Mouse (Mus musculus) MEL (cell line): ENCODE measurements around the gene Cers6. TPM values are rescaled to one million over a fixed set of nuclear protein-coding genes. Genes with fewer than 3 reads are reported as not detected.

Experiments used
- DNase-seq: peaks from one replicate; pipeline ENCODE4 v3.0.0; 2011; ENCODE audit warnings: low read depth, low spot score
- H3K27ac ChIP-seq: 2 replicates; pipeline ENCODE4 v1.5.1; 2012; ENCODE audit warnings: low read depth, mild to moderate bottlenecking, control low read depth, low read length, moderate library complexity; ENCODE audit not compliant: control insufficient read depth
- H3K27me3 ChIP-seq, 2 experiments: fragments of 150-350 bp in 1 of 2; sonication (generic) in 1 of 2; 2 replicates each; pipeline ENCODE4 v1.6.1; 2012; ENCODE audit warnings: low read length in 2 of 2, mild to moderate bottlenecking in 2 of 2, improper control_type of control experiment in 1 of 2, moderate library complexity in 1 of 2; ENCODE audit not compliant: insufficient read depth in 2 of 2, control insufficient read depth in 1 of 2
- H3K36me3 ChIP-seq, 2 experiments: 2 replicates each; pipeline ENCODE4 v1.6.1; 2012 to 2014; ENCODE audit warnings: low read length in 2 of 2, improper control_type of control experiment in 1 of 2, inconsistent platforms in 1 of 2, mild to moderate bottlenecking in 1 of 2; ENCODE audit not compliant: insufficient read depth in 2 of 2, control insufficient read depth in 1 of 2
- H3K4me1 ChIP-seq, 2 experiments: fragments of 150-350 bp in 1 of 2; sonication (generic) in 1 of 2; 2 replicates each; pipeline ENCODE4 v1.6.1; 2012; ENCODE audit warnings: low read length in 2 of 2, improper control_type of control experiment in 1 of 2, mild to moderate bottlenecking in 1 of 2; ENCODE audit not compliant: insufficient read depth in 2 of 2, control insufficient read depth in 1 of 2
- H3K4me3 ChIP-seq, 2 experiments: fragments of 150-350 bp in 1 of 2; sonication (generic) in 1 of 2; 2 replicates each; pipeline ENCODE4 v1.5.1; 2012; ENCODE audit warnings: low read depth in 2 of 2, low read length in 2 of 2, mild to moderate bottlenecking in 2 of 2, moderate library complexity in 2 of 2, control low read depth in 1 of 2, improper control_type of control experiment in 1 of 2; ENCODE audit not compliant: control insufficient read depth in 1 of 2, insufficient read depth in 1 of 2
- H3K79me2 ChIP-seq: 2 replicates; pipeline ENCODE4 v1.6.1; 2012; ENCODE audit warnings: mild to moderate bottlenecking, low read length, moderate library complexity; ENCODE audit not compliant: control insufficient read depth, poor library complexity, insufficient read depth
- H3K9ac ChIP-seq: 2 replicates; pipeline ENCODE4 v1.6.1; 2012; ENCODE audit warnings: low read depth, mild to moderate bottlenecking, control low read depth, low read length, moderate library complexity; ENCODE audit not compliant: control insufficient read depth, poor library complexity, severe bottlenecking
- H3K9me3 ChIP-seq: fragments of 150-350 bp; sonication (generic); replicated peaks from 2 replicates; pipeline ENCODE4 v1.6.1; 2012; ENCODE audit warnings: mild to moderate bottlenecking, low read length, improper control_type of control experiment, moderate library complexity; ENCODE audit not compliant: insufficient read depth
- BHLHE40 ChIP-seq: IDR thresholded peaks from 2 replicates; pipeline ENCODE4 v1.6.1; 2012; ENCODE audit warnings: low read depth, mild to moderate bottlenecking, inconsistent platforms, low read length, improper control_type of control experiment, borderline replicate concordance
- CHD1 ChIP-seq: IDR thresholded peaks from 2 replicates; pipeline ENCODE4 v1.6.1; 2012; ENCODE audit warnings: low read depth, mild to moderate bottlenecking, inconsistent platforms, low read length, improper control_type of control experiment
- CHD2 ChIP-seq: IDR thresholded peaks from 2 replicates; pipeline ENCODE4 v1.6.1; 2011; ENCODE audit warnings: low read length, improper control_type of control experiment
- CTCF ChIP-seq, 3 experiments: IDR thresholded peaks in 2 of 3; conservative IDR thresholded peaks in 1 of 3; 2 replicates each; pipeline ENCODE4 v1.5.1; 2011 to 2012; ENCODE audit warnings: low read length in 3 of 3, low read depth in 2 of 3, mild to moderate bottlenecking in 2 of 3, improper control_type of control experiment in 1 of 3, inconsistent platforms in 1 of 3, mixed read lengths in 1 of 3, moderate library complexity in 1 of 3; ENCODE audit not compliant: control insufficient read depth in 1 of 3, insufficient read depth in 1 of 3, poor library complexity in 1 of 3, severe bottlenecking in 1 of 3
- E2F4 ChIP-seq: IDR thresholded peaks from 2 replicates; pipeline ENCODE4 v1.6.1; 2011; ENCODE audit warnings: low read depth, low read length, improper control_type of control experiment, borderline replicate concordance
- GABPA ChIP-seq: IDR thresholded peaks from 2 replicates; pipeline ENCODE4 v1.6.1; 2012; ENCODE audit warnings: low read depth, mild to moderate bottlenecking, inconsistent platforms, low read length, improper control_type of control experiment, moderate library complexity
- JUND ChIP-seq: IDR thresholded peaks from 2 replicates; pipeline ENCODE4 v1.6.1; 2011; ENCODE audit warnings: low read depth, mild to moderate bottlenecking, improper control_type of control experiment, low read length
- KAT2A ChIP-seq: conservative IDR thresholded peaks from 2 replicates; pipeline ENCODE4 v1.6.1; 2012; ENCODE audit warnings: low read depth, low read length, improper control_type of control experiment, inconsistent platforms
- MAFK ChIP-seq: IDR thresholded peaks from 2 replicates; pipeline ENCODE4 v1.6.1; 2011; ENCODE audit warnings: low read depth, mild to moderate bottlenecking, low read length, improper control_type of control experiment, borderline replicate concordance
- MAZ ChIP-seq: IDR thresholded peaks from 2 replicates; pipeline ENCODE4 v1.6.1; 2012; ENCODE audit warnings: low read depth, mild to moderate bottlenecking, inconsistent platforms, low read length, improper control_type of control experiment
- MXI1 ChIP-seq: IDR thresholded peaks from 2 replicates; pipeline ENCODE4 v1.6.1; 2011; ENCODE audit warnings: mild to moderate bottlenecking, low read depth, low read length, improper control_type of control experiment
- MYB ChIP-seq: IDR thresholded peaks from 2 replicates; pipeline ENCODE4 v1.6.1; 2011; ENCODE audit warnings: mild to moderate bottlenecking, low read depth, low read length, improper control_type of control experiment
- POLR2A ChIP-seq, 2 experiments: IDR thresholded peaks; 2 replicates each; pipeline ENCODE4 v1.6.1; 2011 to 2012; ENCODE audit warnings: low read length in 2 of 2, mild to moderate bottlenecking in 2 of 2, control low read depth in 1 of 2, improper control_type of control experiment in 1 of 2, low read depth in 1 of 2, moderate library complexity in 1 of 2; ENCODE audit not compliant: control insufficient read depth in 1 of 2, insufficient read depth in 1 of 2, poor library complexity in 1 of 2
- RAD21 ChIP-seq: IDR thresholded peaks from 2 replicates; pipeline ENCODE4 v1.6.1; 2011; ENCODE audit warnings: mild to moderate bottlenecking, low read depth, low read length, improper control_type of control experiment
- SIN3A ChIP-seq: IDR thresholded peaks from 2 replicates; pipeline ENCODE4 v1.6.1; 2012; ENCODE audit warnings: low read length, improper control_type of control experiment, inconsistent platforms
- SMC3 ChIP-seq: IDR thresholded peaks from 2 replicates; pipeline ENCODE4 v1.6.1; 2011; ENCODE audit warnings: low read depth, low read length, improper control_type of control experiment
- ZMIZ1 ChIP-seq: IDR thresholded peaks from 2 replicates; pipeline ENCODE4 v1.6.1; 2012; ENCODE audit warnings: low read depth, mild to moderate bottlenecking, inconsistent platforms, low read length, improper control_type of control experiment, moderate library complexity
- polyA plus RNA-seq, 2 experiments: library from polyadenylated mRNA; stranded (reverse) in 1 of 2; unstranded in 1 of 2; fragments of >175 nt in 1 of 2; fragments of >200 nt in 1 of 2; gene quantifications; 2 replicates each; pipeline versions ENCODE4 v1.2.1 to v1.2.4; 2012; ENCODE audit warnings: low replicate concordance in 2 of 2, low read depth in 1 of 2; ENCODE audit not compliant: insufficient read length in 2 of 2, insufficient read depth in 1 of 2, missing spikeins in 1 of 2
- total RNA-seq: library from RNA; depleted of rRNA; stranded (reverse); fragments of 300-350 nt; gene quantifications from 2 replicates; pipeline ENCODE4 v1.2.3, GENCODE M21; 2012

The Cers6 gene
- total and polyA plus RNA-seq, 3 experiments: not detected

DNA sequence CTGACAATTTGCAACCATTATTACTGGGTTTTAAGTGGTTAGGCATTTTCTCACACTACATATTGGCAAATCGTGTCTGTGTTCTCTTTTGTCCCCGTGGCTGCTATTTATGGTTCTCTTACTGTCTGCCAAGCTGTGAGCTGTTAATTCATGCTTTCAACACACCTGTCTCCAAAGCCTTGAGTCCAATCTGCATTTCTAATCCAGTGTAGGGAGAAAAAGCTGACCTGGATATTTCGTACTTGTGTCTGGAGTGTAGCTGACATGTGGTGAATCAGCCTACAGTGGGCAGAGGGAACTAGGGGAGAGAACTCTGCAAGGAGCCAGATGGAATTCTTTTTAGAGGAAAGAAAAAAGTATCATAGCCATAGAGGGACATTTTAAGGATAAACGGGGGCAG, 35.0 kb downstream of the Cers6 start:
- Histone ChIP-seq H3K27ac (no peak overlapping the region), H3K36me3 (no peaks in the 10 kb centered on the region), H3K9ac (no peak overlapping the region), H3K9me3 (no peaks in the 10 kb centered on the region), H3K79me2 (no peaks in the 10 kb centered on the region), H3K4me3 (no peak overlapping the region), H3K4me1 (no peaks in the 10 kb centered on the region), H3K27me3 (no peaks in the 10 kb centered on the region)
- no peak for DNase-seq
- TF ChIP-seq MAFK (no peak), ZMIZ1 (no peak), BHLHE40 (no peak), MYB (no peak)

DNA sequence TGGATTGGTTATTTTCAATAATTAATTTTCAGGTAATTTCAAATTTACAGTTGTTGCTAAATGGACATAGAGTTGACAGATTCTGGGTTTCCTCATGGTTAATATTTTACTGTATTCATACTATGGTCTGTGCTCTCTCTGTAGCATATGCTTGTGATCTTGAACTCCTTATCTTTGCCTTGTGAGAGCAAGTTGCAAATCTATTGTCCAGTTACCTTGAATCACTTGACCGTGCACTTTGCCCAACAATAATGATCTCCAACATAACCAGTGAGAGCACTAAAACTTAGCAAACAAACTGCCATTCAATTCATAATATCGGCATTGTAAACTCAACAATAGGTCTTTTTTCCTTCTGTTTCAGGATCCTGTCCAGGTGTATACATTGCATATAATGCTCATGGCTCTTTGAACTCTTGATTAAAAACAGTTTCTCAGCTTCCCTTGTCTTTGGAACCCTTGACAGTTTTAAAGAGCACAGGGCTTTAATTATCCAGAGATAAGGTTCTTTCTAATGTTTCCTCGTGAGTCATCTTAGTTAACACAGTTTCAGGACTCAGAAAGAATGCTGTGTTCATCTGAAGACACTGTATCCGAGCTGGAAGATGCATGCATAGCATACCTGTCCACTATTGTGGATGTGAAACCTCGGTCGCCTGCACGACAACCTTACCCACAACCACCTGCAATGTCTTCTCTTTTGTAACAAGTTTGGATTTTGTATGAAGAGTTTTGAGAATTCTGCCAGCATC, 38.7 kb downstream of the Cers6 start:
- H3K9me3 ChIP-seq: no peaks in the 10 kb centered on the region
- no peaks in the 10 kb centered on the region for H3K4me1 ChIP-seq
- H3K9ac ChIP-seq: no peak overlapping the region
- no peaks in the 10 kb centered on the region for H3K36me3 ChIP-seq
- H3K27me3 ChIP-seq: no peaks in the 10 kb centered on the region
- H3K27ac ChIP-seq: no peak overlapping the region
- no peak overlapping the region for H3K4me3 ChIP-seq
- DNase-seq: no peak
- TF ChIP-seq KAT2A (no peak), CTCF (IDR thresholded peaks at IDR 0.05 in 2 of 3, conservative IDR thresholded peaks at IDR 0.05 in 1 of 3; ENCODE audit: control insufficient read depth in 1 of 3, insufficient read depth in 1 of 3, low read depth in 2 of 3, low read length in 3 of 3, poor library complexity in 1 of 3, severe bottlenecking in 1 of 3) (no peak), CHD2 (no peak), SIN3A (no peak), E2F4 (no peak), RAD21 (no peak), CHD1 (no peak), MAZ (no peak), MXI1 (no peak), BHLHE40 (no peak), JUND (no peak), POLR2A (IDR thresholded peaks at IDR 0.05; ENCODE audit: control insufficient read depth in 1 of 2, insufficient read depth in 1 of 2, low read depth in 1 of 2, low read length in 2 of 2, poor library complexity in 1 of 2) (no peak), SMC3 (no peak), GABPA (no peak)
- H3K79me2 ChIP-seq: no peaks in the 10 kb centered on the region
